14 mouse cellular contexts compared by ENCODE assay signal in the genomic region with DNA sequence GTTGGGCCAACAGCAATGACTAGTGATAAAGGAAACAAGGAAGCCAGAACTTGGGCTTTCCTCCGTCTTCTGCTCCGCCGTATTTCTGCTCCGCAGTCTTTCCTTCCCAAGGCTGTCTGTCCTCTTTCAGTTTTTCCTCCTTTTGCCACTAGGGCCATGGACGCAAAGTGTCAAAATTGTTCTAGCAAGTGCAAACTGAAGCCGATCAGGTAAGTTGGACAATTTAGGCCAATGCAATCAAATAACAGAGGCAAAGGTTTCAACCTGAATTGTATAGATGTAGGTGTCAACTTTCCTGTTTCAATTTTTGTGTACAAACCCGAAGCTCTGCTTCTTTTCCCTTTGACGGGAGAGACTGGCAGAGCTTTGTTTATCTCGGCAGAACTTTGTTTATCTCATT. TPM values are rescaled to one million over a fixed set of nuclear protein-coding genes. Genes with fewer than 3 reads are reported as not detected.
A peak's percentile ranks its signal among the peaks of the same experiment; 100 is the strongest.
DNase-seq lines count a peak whose midpoint lies in the region; ATAC-seq and TF ChIP-seq lines count a peak whose summit lies in the region.
"Had no signal": no experiment of that assay in that cellular context is flagged by ENCODE, and none has a peak within 500 bp of the region (broad histone marks: within the 10 kb centered on the region; RNA-seq: fewer than 3 reads in every experiment).

No protein-coding gene starts in this region.

- H3K9me3 ChIP-seq in forebrain, embryonic 16.5 days (ENCODE audit: control insufficient read depth, low read length) = no peaks in the 10 kb centered on the region
- no peaks in the 10 kb centered on the region for H3K9me3 ChIP-seq in forebrain, embryonic 11.5 days (ENCODE audit: control insufficient read depth, low read length)
- H3K9me3 ChIP-seq in hindbrain, postnatal 0 days (ENCODE audit: low read length) = no peaks in the 10 kb centered on the region
- no peaks in the 10 kb centered on the region for H3K9me3 ChIP-seq in hindbrain, embryonic 13.5 days
- H3K9me3 ChIP-seq in midbrain, embryonic 11.5 days (ENCODE audit: control insufficient read depth, low read length) = no peaks in the 10 kb centered on the region
- no peaks in the 10 kb centered on the region for H3K9me3 ChIP-seq in midbrain, embryonic 16.5 days (replicated peaks; ENCODE audit: control insufficient read depth, low read length, poor library complexity, severe bottlenecking)
- no peaks in the 10 kb centered on the region for H3K9me3 ChIP-seq in stomach, postnatal 0 days (ENCODE audit: control insufficient read depth, low read length)

- H3K4me1 ChIP-seq in forebrain, embryonic 16.5 days (replicated peaks; ENCODE audit: control insufficient read depth, insufficient read depth, low read length) = peaks cover 11% of the 10 kb centered on the region
- no peaks in the 10 kb centered on the region for H3K4me1 ChIP-seq in forebrain, embryonic 11.5 days (replicated peaks; ENCODE audit: control insufficient read depth, insufficient read depth, low read length)
- H3K4me1 ChIP-seq in hindbrain, postnatal 0 days (ENCODE audit: insufficient read depth, low read length) = no peaks in the 10 kb centered on the region
- peaks cover 5% of the 10 kb centered on the region; the same call in 1 of the 2 replicates for H3K4me1 ChIP-seq in hindbrain, embryonic 13.5 days (replicated peaks)
- H3K4me1 ChIP-seq in midbrain, embryonic 11.5 days (ENCODE audit: control insufficient read depth, insufficient read depth, low read length) = no peaks in the 10 kb centered on the region
- H3K4me1 ChIP-seq in midbrain, embryonic 16.5 days (ENCODE audit: control insufficient read depth, insufficient read depth, low read length) = no peaks in the 10 kb centered on the region
- no peaks in the 10 kb centered on the region for H3K4me1 ChIP-seq in stomach, postnatal 0 days (replicated peaks; ENCODE audit: control insufficient read depth, insufficient read depth)

- 0 out of 2 replicates have a peak, but pooled peaks have one; percentile 1 for ATAC-seq in forebrain, embryonic 16.5 days
- ATAC-seq in forebrain, embryonic 11.5 days (replicated peaks; ENCODE audit: low FRiP score) = no peak
- no peak for ATAC-seq in hindbrain, postnatal 0 days
- ATAC-seq in hindbrain, embryonic 13.5 days (ENCODE audit: low FRiP score) = no peak
- ATAC-seq in midbrain, embryonic 11.5 days (ENCODE audit: low FRiP score) = no peak
- ATAC-seq in midbrain, embryonic 16.5 days = no peak
- no peak for ATAC-seq in stomach, postnatal 0 days (ENCODE audit: low FRiP score, low TSS enrichment)
- ATAC-seq: inflammation-experienced regulatory T-cells, adult 6 months had no signal

- 58% methylated on average over 9 of the region's 9 CpGs for WGBS in forebrain, embryonic 16.5 days
- WGBS in forebrain, embryonic 11.5 days = 74% methylated on average over 9 of the region's 9 CpGs
- 52% methylated on average over 9 of the region's 9 CpGs for WGBS in hindbrain, postnatal 0 days
- 80% methylated on average over 9 of the region's 9 CpGs for WGBS in hindbrain, embryonic 13.5 days
- WGBS in midbrain, embryonic 11.5 days = 74% methylated on average over 9 of the region's 9 CpGs
- 68% methylated on average over 9 of the region's 9 CpGs for WGBS in midbrain, embryonic 16.5 days
- WGBS in stomach, postnatal 0 days = 32% methylated on average over 9 of the region's 9 CpGs

- H3K4me2 ChIP-seq in forebrain, embryonic 16.5 days (ENCODE audit: low read length) = no peak overlapping the region
- no peak overlapping the region for H3K4me2 ChIP-seq in forebrain, embryonic 11.5 days (ENCODE audit: low read depth, low read length, severe bottlenecking)
- peak overlapping the region; percentile 22; the same call in 1 of the 2 replicates for H3K4me2 ChIP-seq in hindbrain, postnatal 0 days (ENCODE audit: low read depth, low read length)
- H3K4me2 ChIP-seq in hindbrain, embryonic 13.5 days = no peak overlapping the region
- H3K4me2 ChIP-seq in midbrain, embryonic 11.5 days = no peak overlapping the region
- no peak overlapping the region for H3K4me2 ChIP-seq in midbrain, embryonic 16.5 days (ENCODE audit: low read length)
- peak overlapping the region; percentile 12; the same call in 1 of the 2 replicates for H3K4me2 ChIP-seq in stomach, postnatal 0 days (replicated peaks; ENCODE audit: low read depth)

- H3K9ac ChIP-seq in forebrain, embryonic 16.5 days (replicated peaks; ENCODE audit: low read depth, low read length) = no peak overlapping the region
- no peak overlapping the region for H3K9ac ChIP-seq in forebrain, embryonic 11.5 days (ENCODE audit: low read length)
- H3K9ac ChIP-seq in hindbrain, postnatal 0 days (replicated peaks; ENCODE audit: low read length) = no peak overlapping the region
- no peak overlapping the region for H3K9ac ChIP-seq in hindbrain, embryonic 13.5 days
- H3K9ac ChIP-seq in midbrain, embryonic 11.5 days (ENCODE audit: low read length) = no peak overlapping the region
- H3K9ac ChIP-seq in midbrain, embryonic 16.5 days (ENCODE audit: low read depth, low read length) = no peak overlapping the region
- H3K9ac ChIP-seq in stomach, postnatal 0 days (ENCODE audit: low read length) = peak overlapping the region; percentile 13; the same call in 1 of the 2 replicates

- peak; percentile 35 for TF ChIP-seq CTCF in hindbrain, postnatal 0 days (IDR thresholded peaks at IDR 0.05; ENCODE audit: low read depth)
- TF ChIP-seq CTCF in stomach, postnatal 0 days (IDR thresholded peaks at IDR 0.05; ENCODE audit: low read depth) = peak; percentile 38

- H3K4me3 ChIP-seq in forebrain, embryonic 16.5 days (replicated peaks; ENCODE audit: low read length) = no peak overlapping the region
- no peak overlapping the region for H3K4me3 ChIP-seq in forebrain, embryonic 11.5 days (ENCODE audit: low read depth, low read length)
- H3K4me3 ChIP-seq in hindbrain, postnatal 0 days (ENCODE audit: low read length) = no peak overlapping the region
- no peak overlapping the region for H3K4me3 ChIP-seq in hindbrain, embryonic 13.5 days
- H3K4me3 ChIP-seq in midbrain, embryonic 11.5 days (ENCODE audit: low read depth, low read length) = no peak overlapping the region
- H3K4me3 ChIP-seq in midbrain, embryonic 16.5 days (ENCODE audit: low read depth, low read length) = no peak overlapping the region
- H3K4me3 ChIP-seq in stomach, postnatal 0 days (ENCODE audit: low read depth, low read length) = no peak overlapping the region
- H3K4me3 ChIP-seq: erythroblast, embryonic 14.5 days had no signal

- no peak for TF ChIP-seq EP300 in stomach, postnatal 0 days (optimal IDR thresholded peaks at IDR 0.05)

- H3K36me3 ChIP-seq in forebrain, embryonic 16.5 days (ENCODE audit: control insufficient read depth, insufficient read depth) = no peaks in the 10 kb centered on the region
- H3K36me3 ChIP-seq in forebrain, embryonic 11.5 days (ENCODE audit: control insufficient read depth, insufficient read depth, low read length) = no peaks in the 10 kb centered on the region
- H3K36me3 ChIP-seq in hindbrain, postnatal 0 days (ENCODE audit: insufficient read depth, low read length) = no peaks in the 10 kb centered on the region
- H3K36me3 ChIP-seq in hindbrain, embryonic 13.5 days = no peaks in the 10 kb centered on the region
- H3K36me3 ChIP-seq in midbrain, embryonic 11.5 days (ENCODE audit: control insufficient read depth, insufficient read depth, low read length) = no peaks in the 10 kb centered on the region
- no peaks in the 10 kb centered on the region for H3K36me3 ChIP-seq in midbrain, embryonic 16.5 days (ENCODE audit: control insufficient read depth, insufficient read depth, low read length)
- H3K36me3 ChIP-seq in stomach, postnatal 0 days (ENCODE audit: control insufficient read depth, insufficient read depth, low read length) = no peaks in the 10 kb centered on the region

- DNase-seq in forebrain, embryonic 11.5 days (ENCODE audit: low spot score) = no peak
- no peak for DNase-seq in hindbrain, postnatal 0 days (ENCODE audit: low spot score)
- DNase-seq in midbrain, embryonic 11.5 days (ENCODE audit: low spot score, missing footprints) = peak; percentile 66
- DNase-seq in stomach, postnatal 0 days (ENCODE audit: low spot score) = no peak
- no peak for DNase-seq in thymus, adult 18-20 months

- H3K27me3 ChIP-seq in forebrain, embryonic 16.5 days (replicated peaks; ENCODE audit: control insufficient read depth, insufficient read depth, low read length) = no peaks in the 10 kb centered on the region
- no peaks in the 10 kb centered on the region for H3K27me3 ChIP-seq in forebrain, embryonic 11.5 days (ENCODE audit: control insufficient read depth, insufficient read depth, low read length)
- H3K27me3 ChIP-seq in hindbrain, postnatal 0 days (ENCODE audit: insufficient read depth, low read length) = no peaks in the 10 kb centered on the region
- no peaks in the 10 kb centered on the region for H3K27me3 ChIP-seq in hindbrain, embryonic 13.5 days
- no peaks in the 10 kb centered on the region for H3K27me3 ChIP-seq in midbrain, embryonic 11.5 days (ENCODE audit: control insufficient read depth, insufficient read depth, low read length)
- no peaks in the 10 kb centered on the region for H3K27me3 ChIP-seq in midbrain, embryonic 16.5 days (ENCODE audit: control insufficient read depth, insufficient read depth, low read depth, low read length)
- H3K27me3 ChIP-seq in stomach, postnatal 0 days (ENCODE audit: control insufficient read depth, insufficient read depth, low read length) = no peaks in the 10 kb centered on the region

- peak overlapping the region; percentile 56 for H3K27ac ChIP-seq in forebrain, embryonic 16.5 days (ENCODE audit: low read length)
- H3K27ac ChIP-seq in forebrain, embryonic 11.5 days (ENCODE audit: low read depth, low read length) = no peak overlapping the region
- H3K27ac ChIP-seq in hindbrain, postnatal 0 days = peak overlapping the region; percentile 65
- H3K27ac ChIP-seq in hindbrain, embryonic 13.5 days = no peak overlapping the region
- H3K27ac ChIP-seq in midbrain, embryonic 11.5 days (ENCODE audit: low read depth, low read length) = no peak overlapping the region
- H3K27ac ChIP-seq in midbrain, embryonic 16.5 days (ENCODE audit: low read length) = no peak overlapping the region
- peak overlapping the region; percentile 69; the same call in 1 of the 2 replicates for H3K27ac ChIP-seq in stomach, postnatal 0 days (replicated peaks)
- H3K27ac ChIP-seq: macrophage had no signal

RNA-seq across cellular contexts. Expression of gene Rnase13, which starts 7.4 kb away (rescaled TPM):
- not detected in 2 replicates for polyA plus RNA-seq in forebrain, embryonic 16.5 days (2015; fragmentation: Nextera tagmentation; extraction: Ambion mirVana)
- not detected in 2 replicates for polyA plus RNA-seq in forebrain, embryonic 11.5 days (2014; fragmentation: Nextera tagmentation; extraction: Ambion mirVana)
- not detected in 2 replicates for total RNA-seq in hindbrain, postnatal 0 days (2014; rRNA removed)
- polyA plus RNA-seq in hindbrain, postnatal 0 days (2015; fragmentation: Nextera tagmentation; extraction: Ambion mirVana) = not detected in 2 replicates
- not detected in 2 replicates for polyA plus RNA-seq in hindbrain, embryonic 13.5 days (2015; fragmentation: Nextera tagmentation; extraction: Ambion mirVana)
- polyA plus RNA-seq in midbrain, embryonic 11.5 days (2014; fragmentation: Nextera tagmentation; extraction: Ambion mirVana) = not detected in 2 replicates
- polyA plus RNA-seq in midbrain, embryonic 16.5 days (2015; fragmentation: Nextera tagmentation; extraction: Ambion mirVana) = not detected in 2 replicates
- 0.07 TPM in 1 of 2 replicates, not detected in the other for polyA plus RNA-seq in stomach, postnatal 0 days (2015; fragmentation: Nextera tagmentation; extraction: Ambion mirVana)
- total RNA-seq: gastrocnemius, postnatal 36 days; layer of hippocampus, adult 8-10 months; left cerebral cortex, postnatal 4 days had no signal
- polyA plus RNA-seq: erythroblast, embryonic 14.5 days; inflammation-experienced regulatory T-cells, adult 6 months; macrophage had no signal

RNA-seq across cellular contexts. Expression of gene Tppp2, which starts 11.7 kb away (rescaled TPM):
- not detected in 2 replicates for polyA plus RNA-seq in forebrain, embryonic 16.5 days (2015; fragmentation: Nextera tagmentation; extraction: Ambion mirVana)
- not detected in 2 replicates for polyA plus RNA-seq in forebrain, embryonic 11.5 days (2014; fragmentation: Nextera tagmentation; extraction: Ambion mirVana)
- total RNA-seq in hindbrain, postnatal 0 days (2014; rRNA removed) = not detected in 2 replicates
- not detected in 2 replicates for polyA plus RNA-seq in hindbrain, postnatal 0 days (2015; fragmentation: Nextera tagmentation; extraction: Ambion mirVana)
- not detected in 2 replicates for polyA plus RNA-seq in hindbrain, embryonic 13.5 days (2015; fragmentation: Nextera tagmentation; extraction: Ambion mirVana)
- polyA plus RNA-seq in midbrain, embryonic 11.5 days (2014; fragmentation: Nextera tagmentation; extraction: Ambion mirVana) = not detected in 2 replicates
- polyA plus RNA-seq in midbrain, embryonic 16.5 days (2015; fragmentation: Nextera tagmentation; extraction: Ambion mirVana) = not detected in 2 replicates
- polyA plus RNA-seq in stomach, postnatal 0 days (2015; fragmentation: Nextera tagmentation; extraction: Ambion mirVana) = not detected in 2 replicates
- total RNA-seq: gastrocnemius, postnatal 36 days; layer of hippocampus, adult 8-10 months; left cerebral cortex, postnatal 4 days had no signal
- polyA plus RNA-seq: erythroblast, embryonic 14.5 days; inflammation-experienced regulatory T-cells, adult 6 months; macrophage had no signal

RNA-seq across cellular contexts. Expression of gene Ndrg2, which starts 16.0 kb away (rescaled TPM):
- polyA plus RNA-seq in forebrain, embryonic 16.5 days (2015; fragmentation: Nextera tagmentation; extraction: Ambion mirVana) = 169 and 179 TPM in 2 replicates
- polyA plus RNA-seq in forebrain, embryonic 11.5 days (2014; fragmentation: Nextera tagmentation; extraction: Ambion mirVana) = 8.9 and 11.2 TPM in 2 replicates
- total RNA-seq in hindbrain, postnatal 0 days (2014; rRNA removed) = 514 and 732 TPM in 2 replicates
- polyA plus RNA-seq in hindbrain, postnatal 0 days (2015; fragmentation: Nextera tagmentation; extraction: Ambion mirVana) = 543 and 625 TPM in 2 replicates
- 108 and 144 TPM in 2 replicates for polyA plus RNA-seq in hindbrain, embryonic 13.5 days (2015; fragmentation: Nextera tagmentation; extraction: Ambion mirVana)
- 7.5 and 10.6 TPM in 2 replicates for polyA plus RNA-seq in midbrain, embryonic 11.5 days (2014; fragmentation: Nextera tagmentation; extraction: Ambion mirVana)
- 196 and 269 TPM in 2 replicates for polyA plus RNA-seq in midbrain, embryonic 16.5 days (2015; fragmentation: Nextera tagmentation; extraction: Ambion mirVana)
- 71.6 and 79.4 TPM in 2 replicates for polyA plus RNA-seq in stomach, postnatal 0 days (2015; fragmentation: Nextera tagmentation; extraction: Ambion mirVana)
- polyA plus RNA-seq: macrophage had no signal

RNA-seq across cellular contexts. Expression of gene Slc39a2, which starts 37.3 kb away (rescaled TPM):
- 1.5 and 2.6 TPM in 2 replicates for polyA plus RNA-seq in forebrain, embryonic 16.5 days (2015; fragmentation: Nextera tagmentation; extraction: Ambion mirVana)
- polyA plus RNA-seq in forebrain, embryonic 11.5 days (2014; fragmentation: Nextera tagmentation; extraction: Ambion mirVana) = 0.45 and 0.89 TPM in 2 replicates
- 0.89 and 2.4 TPM in 2 replicates for total RNA-seq in hindbrain, postnatal 0 days (2014; rRNA removed)
- polyA plus RNA-seq in hindbrain, postnatal 0 days (2015; fragmentation: Nextera tagmentation; extraction: Ambion mirVana) = 0.61 and 0.64 TPM in 2 replicates
- 1.7 and 1.8 TPM in 2 replicates for polyA plus RNA-seq in hindbrain, embryonic 13.5 days (2015; fragmentation: Nextera tagmentation; extraction: Ambion mirVana)
- 0.40 and 0.41 TPM in 2 replicates for polyA plus RNA-seq in midbrain, embryonic 11.5 days (2014; fragmentation: Nextera tagmentation; extraction: Ambion mirVana)
- polyA plus RNA-seq in midbrain, embryonic 16.5 days (2015; fragmentation: Nextera tagmentation; extraction: Ambion mirVana) = 2.2 and 3.1 TPM in 2 replicates
- 1.1 and 1.4 TPM in 2 replicates for polyA plus RNA-seq in stomach, postnatal 0 days (2015; fragmentation: Nextera tagmentation; extraction: Ambion mirVana)
- polyA plus RNA-seq: erythroblast, embryonic 14.5 days had no signal

RNA-seq across cellular contexts. Expression of gene Mettl17, which starts 45.3 kb away (rescaled TPM):
- 69.0 and 94.7 TPM in 2 replicates for polyA plus RNA-seq in forebrain, embryonic 16.5 days (2015; fragmentation: Nextera tagmentation; extraction: Ambion mirVana)
- 48.1 and 60.0 TPM in 2 replicates for polyA plus RNA-seq in forebrain, embryonic 11.5 days (2014; fragmentation: Nextera tagmentation; extraction: Ambion mirVana)
- 33.1 and 41.9 TPM in 2 replicates for total RNA-seq in hindbrain, postnatal 0 days (2014; rRNA removed)
- polyA plus RNA-seq in hindbrain, postnatal 0 days (2015; fragmentation: Nextera tagmentation; extraction: Ambion mirVana) = 61.8 and 72.5 TPM in 2 replicates
- polyA plus RNA-seq in hindbrain, embryonic 13.5 days (2015; fragmentation: Nextera tagmentation; extraction: Ambion mirVana) = 82.5 and 86.0 TPM in 2 replicates
- polyA plus RNA-seq in midbrain, embryonic 11.5 days (2014; fragmentation: Nextera tagmentation; extraction: Ambion mirVana) = 49.6 and 52.4 TPM in 2 replicates
- 86.5 and 92.0 TPM in 2 replicates for polyA plus RNA-seq in midbrain, embryonic 16.5 days (2015; fragmentation: Nextera tagmentation; extraction: Ambion mirVana)
- polyA plus RNA-seq in stomach, postnatal 0 days (2015; fragmentation: Nextera tagmentation; extraction: Ambion mirVana) = 22.7 and 24.0 TPM in 2 replicates

Comparison
In these comparisons a context has a peak if more than half of its experiments do, and no peak if none do; other contexts are left out.
1. H3K27ac ChIP-seq: peak in forebrain, embryonic 16.5 days (single experiment), hindbrain, postnatal 0 days (single experiment) and stomach, postnatal 0 days (single experiment); none in forebrain, embryonic 11.5 days (single experiment), hindbrain, embryonic 13.5 days (single experiment), midbrain, embryonic 11.5 days (single experiment) and midbrain, embryonic 16.5 days (single experiment).
2. H3K4me2 ChIP-seq: peak in hindbrain, postnatal 0 days (single experiment) and stomach, postnatal 0 days (single experiment); none in forebrain, embryonic 16.5 days (single experiment), forebrain, embryonic 11.5 days (single experiment), hindbrain, embryonic 13.5 days (single experiment), midbrain, embryonic 11.5 days (single experiment) and midbrain, embryonic 16.5 days (single experiment).